Mouse (Mus musculus): Measurements from ENCODE around the gene H60c. TPM values are rescaled to one million over a fixed set of nuclear protein-coding genes. Genes with fewer than 3 reads are reported as not detected.
"Not testable (repeated sequence)": the region's sequence is repeated elsewhere in the genome, so short reads cannot be mapped to it uniquely, and the experiment has no call there.

The H60c gene
- not detected in 2 replicates for total RNA-seq (2015)
- not detected in 2 replicates for total RNA-seq (2017)

DNA sequence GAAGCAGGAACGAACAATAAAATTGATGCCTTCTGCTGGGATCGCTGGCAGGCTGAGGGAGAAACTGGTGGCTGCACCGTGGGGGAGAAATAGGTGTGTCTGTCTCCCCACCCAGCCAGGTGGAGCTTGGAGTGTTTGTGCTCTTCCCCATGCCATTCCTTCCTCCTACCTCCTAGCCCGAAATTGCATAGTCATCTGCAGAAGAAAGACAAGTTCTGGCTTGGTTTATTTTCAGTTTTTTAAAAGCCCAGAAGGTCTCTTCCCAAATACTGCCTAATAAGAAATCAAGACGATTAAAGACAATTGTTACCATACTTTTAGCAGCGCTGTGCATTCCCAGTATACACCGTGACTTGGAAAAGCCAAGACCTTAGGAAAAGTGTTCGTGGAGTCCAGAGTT is at the start of gene H60c:
Gene H60c, minus strand, starts transcription at position 101 of the 400 bp plus-strand sequence.
- ATAC-seq (ENCODE audit: poor library complexity, severe bottlenecking) = no peak

DNA sequence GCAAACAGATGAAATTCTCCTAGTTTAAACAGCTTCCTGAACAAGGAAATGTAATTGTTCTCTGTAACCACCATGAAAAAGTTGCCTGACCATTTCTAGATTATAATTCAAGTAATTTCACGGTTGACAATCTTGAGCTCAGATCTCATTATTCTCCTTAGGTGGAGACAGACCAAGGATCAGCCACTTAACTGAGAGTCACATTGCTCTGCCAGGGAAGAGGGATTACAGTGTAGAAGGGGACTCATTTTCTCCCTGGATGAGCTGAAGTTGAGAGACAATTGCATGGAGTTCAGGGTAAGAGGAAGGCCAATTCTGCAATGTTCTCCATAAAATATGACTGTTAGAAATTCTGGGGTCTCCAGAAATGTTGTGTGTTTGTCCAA is 41.2 kb upstream of the H60c start:
- no peak for ATAC-seq (ENCODE audit: poor library complexity, severe bottlenecking)

DNA sequence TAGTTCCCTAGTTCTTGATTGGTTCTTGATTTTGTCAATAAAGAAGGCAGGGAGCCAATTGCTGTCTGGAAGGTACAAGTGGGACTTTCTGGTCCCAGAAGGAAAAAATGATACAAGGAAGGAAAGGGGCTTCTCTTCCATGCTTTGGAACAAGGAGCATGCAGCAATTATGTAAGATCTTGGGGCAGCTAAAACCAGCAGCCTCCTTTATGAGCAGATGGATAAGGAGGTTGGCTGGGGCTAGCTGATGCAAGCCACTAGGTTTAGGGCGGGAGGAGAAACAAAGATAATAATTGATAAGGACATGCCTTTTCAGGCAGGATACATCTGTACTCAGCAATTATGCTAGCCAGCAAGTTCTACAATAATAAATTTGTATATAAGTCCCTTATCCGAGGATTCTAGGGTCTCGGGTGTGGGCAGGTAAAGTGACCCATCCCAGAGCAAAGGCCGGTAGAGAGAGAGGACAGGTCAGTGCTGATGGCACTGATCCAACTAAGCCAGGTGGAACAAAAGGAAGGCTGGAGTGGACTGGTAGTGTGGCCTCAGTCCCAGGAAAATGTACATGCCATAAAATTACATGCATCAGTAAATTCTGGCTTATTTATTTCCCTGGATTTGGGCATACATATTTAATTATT is 40.7 kb upstream of the H60c start:
- ATAC-seq (ENCODE audit: poor library complexity, severe bottlenecking) = no peak

DNA sequence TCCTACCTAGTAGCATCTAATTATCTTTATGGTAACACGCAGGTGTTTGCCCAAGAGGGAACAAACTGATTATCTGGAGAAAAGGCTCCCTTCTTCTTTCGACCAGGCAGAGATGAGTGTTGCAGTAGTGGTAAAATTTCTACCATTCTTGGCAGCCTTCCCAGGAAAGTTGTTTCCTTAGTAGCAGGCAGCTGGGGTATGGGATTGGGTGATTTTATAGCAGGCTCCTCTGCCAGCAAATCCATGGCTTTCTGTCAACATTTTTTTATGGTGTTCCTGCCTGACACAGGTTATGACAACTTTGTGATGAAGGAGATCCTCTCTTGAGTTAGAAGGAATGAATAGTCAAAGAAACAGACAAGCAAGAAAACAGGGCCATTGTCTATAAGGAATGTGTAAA is 40.2 kb upstream of the H60c start:
- no peak for ATAC-seq (ENCODE audit: poor library complexity, severe bottlenecking)

DNA sequence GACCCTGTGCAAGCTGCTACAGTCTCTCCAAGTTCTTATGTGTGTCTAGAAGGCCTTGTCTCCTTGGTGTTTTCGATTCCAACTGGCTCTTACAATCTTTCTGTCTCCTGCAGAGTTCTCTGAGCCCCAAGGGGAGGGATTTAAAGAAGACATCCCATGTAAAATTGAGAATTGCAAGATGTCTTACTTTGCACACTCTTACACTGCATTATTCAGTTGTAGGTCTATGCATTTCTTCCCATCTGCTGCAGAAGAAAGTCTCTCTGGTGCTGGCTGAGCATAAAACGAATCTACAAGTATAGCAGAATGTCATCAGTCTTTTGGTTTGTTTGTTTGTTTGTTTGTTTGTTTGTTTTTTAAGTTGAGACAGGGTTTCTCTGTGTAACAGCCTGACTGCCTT is 26.4 kb upstream of the H60c start:
- ATAC-seq (ENCODE audit: poor library complexity, severe bottlenecking) = no peak

DNA sequence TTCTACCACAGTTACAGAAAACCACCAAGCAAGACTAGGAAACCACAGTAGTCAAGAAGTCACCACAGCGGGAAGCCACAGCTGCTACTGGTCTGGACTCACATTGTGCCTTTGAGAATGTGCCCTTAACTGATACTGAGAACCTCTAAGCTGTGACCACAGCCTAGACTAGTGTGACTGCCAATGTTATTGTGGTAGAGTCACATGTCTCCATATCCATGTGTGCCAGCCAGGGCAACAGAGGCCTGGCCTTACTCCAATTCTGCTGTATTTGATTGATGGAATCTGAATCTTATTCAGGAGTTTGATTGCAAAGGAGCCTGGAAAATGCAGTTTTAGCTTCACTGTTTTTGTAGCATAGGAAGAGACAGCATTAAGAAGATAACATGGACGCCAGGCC is 13.5 kb upstream of the H60c start:
- peak; percentile 69 for ATAC-seq (ENCODE audit: poor library complexity, severe bottlenecking)

DNA sequence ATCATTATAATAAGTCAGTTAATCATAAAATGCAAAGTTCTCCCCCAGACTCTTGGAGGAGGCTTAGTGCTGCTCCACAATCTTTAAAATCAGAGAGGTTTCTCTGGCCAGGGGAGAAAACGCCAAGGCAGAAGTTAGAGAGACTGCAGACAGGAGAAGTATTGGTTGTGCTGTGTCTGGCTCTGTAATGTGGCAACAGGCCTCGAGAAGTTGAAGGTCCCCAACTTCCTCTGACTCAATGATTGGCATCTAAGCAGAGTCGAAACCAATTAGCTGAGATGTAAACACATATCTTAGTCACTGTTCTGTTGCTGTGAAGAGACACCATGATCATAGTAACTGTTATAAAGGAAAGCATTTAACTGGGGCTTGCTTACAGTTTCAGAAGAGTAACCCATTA is 6.5 kb upstream of the H60c start:
- peak; percentile 90 for ATAC-seq (ENCODE audit: poor library complexity, severe bottlenecking)

DNA sequence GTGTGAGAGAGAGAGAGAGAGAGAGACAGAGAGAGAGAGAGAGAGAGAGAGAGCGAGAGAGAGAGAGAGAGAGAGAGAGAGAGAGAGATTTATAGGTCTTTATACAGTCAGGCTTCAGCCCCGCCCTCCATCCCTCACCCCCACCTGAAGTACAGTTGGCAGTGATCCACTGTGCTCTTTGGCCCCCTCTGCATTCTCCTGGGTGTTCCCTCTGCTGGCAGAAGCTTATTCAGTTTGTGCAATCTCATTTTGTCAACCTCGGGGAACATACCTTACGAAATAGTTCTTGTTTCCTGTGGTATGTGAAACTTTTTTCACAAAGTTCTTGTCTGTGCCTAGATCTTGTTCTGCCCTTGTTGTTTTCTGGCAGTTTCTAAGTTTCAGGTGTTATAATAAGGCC is 3.5 kb upstream of the H60c start:
- peak; percentile 73 for ATAC-seq (ENCODE audit: poor library complexity, severe bottlenecking)

DNA sequence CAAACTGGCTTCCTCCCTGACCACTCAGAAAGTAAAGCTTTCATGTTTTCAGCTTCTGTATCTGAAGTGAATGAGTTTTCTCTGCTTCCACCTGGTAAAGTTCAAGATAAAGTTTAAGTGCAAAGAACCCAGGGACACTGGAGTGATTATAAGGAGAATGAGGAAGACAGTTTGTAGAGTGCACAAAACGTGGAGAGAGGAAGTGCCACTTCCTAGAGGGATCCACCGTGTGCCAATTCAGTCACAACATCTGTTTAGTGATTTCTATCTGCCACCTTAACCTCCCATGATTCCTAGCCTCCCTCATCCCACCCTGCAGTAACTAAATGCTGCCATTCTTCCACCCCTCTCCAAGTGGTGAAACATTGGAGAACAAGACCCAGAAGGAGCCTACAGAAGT is 842 bp downstream of the H60c start:
- ATAC-seq (ENCODE audit: poor library complexity, severe bottlenecking) = peak; percentile 34; the same call in 1 of the 2 replicates

DNA sequence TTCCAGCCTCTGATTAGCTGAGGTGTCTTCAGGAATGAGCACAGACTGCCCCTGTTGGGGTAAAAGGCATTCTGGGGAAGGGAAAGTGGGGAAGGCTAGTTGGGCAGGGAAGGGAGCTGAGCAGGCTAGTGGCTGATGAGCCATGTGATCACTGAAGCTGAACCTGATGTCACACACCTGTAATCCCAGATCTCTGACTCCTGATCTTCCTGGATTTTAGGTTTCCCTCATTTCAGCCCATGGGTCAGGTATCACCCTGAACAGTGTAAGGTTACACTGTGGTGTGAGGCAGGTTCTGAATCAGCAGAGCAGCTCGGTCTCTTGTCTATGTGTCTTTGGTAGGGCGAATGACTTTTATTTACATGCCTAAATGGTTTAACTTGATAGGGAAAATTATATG is 4.8 kb downstream of the H60c start:
- no peak for ATAC-seq (ENCODE audit: poor library complexity, severe bottlenecking)

DNA sequence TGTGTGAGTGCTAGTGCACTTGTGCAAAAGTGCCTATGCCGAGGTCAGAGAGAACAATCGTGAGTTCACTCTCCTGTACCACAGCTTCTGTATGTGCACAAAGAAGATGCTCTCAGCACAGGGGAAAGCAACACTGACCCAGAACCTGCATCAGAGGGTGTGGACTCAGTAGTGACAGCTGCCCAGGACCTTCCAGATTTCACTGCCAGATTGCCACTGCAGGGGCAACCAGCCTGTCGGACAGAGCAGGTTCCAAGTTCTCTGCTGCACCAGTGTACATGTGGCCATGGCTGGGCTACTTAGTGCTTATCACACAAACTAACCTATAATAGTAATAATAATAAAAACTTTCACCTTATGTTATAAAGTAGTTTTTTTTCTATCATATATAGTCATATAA is 10.2 kb downstream of the H60c start:
- no peak; the same call in 1 of the 2 replicates for ATAC-seq (ENCODE audit: poor library complexity, severe bottlenecking)

DNA sequence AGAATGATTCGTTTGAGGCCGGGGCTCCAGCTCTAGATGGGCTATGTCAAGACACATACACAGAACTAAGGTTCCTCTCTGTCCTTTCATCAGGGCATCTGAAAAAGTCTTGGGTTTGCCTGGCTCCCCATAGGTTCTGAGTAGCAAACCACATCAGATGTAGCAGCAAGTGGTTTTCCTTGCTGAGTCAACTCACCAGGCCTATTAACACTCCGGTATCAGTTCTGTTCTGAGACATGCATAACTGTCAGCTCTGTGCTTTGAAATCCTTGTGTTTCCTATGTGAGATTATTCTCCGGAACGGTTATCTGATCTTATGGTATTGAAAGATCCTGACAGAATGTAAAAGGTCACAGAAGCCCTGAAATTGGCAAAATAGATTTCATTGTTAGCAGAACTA is 29.1 kb downstream of the H60c start:
- ATAC-seq (ENCODE audit: poor library complexity, severe bottlenecking) = not testable (repeated sequence)

DNA sequence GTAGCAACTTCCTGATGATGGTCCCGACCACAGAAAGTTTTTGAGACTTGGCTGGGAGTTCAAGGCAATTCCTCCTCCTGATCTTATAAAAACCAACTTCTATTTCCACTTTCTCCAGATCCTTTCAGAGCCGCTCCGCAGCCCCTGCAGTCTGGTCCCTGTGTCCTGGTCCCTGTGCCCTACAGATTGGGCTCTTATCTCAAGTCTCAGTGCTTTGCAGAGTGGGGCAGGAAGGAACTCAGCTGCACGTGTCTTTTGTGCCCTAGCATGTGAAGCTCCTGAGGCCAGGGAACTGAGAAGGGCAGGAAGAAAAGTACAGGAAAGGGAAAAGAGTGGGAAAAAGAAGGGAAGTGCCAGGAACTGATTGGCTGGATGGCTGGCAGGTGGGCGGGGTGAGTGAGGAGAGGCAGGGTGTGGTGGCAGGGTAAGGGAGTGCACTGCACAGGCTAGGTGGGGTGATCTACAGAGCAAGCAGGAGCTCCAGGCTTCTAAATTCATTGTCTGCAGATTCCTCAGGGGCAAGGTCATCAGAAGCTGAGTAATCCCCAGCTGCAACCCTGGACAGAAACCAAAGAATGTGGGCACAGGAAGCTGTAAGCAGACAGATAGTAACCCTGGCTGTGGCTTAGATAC is 30.8 kb downstream of the H60c start:
- peak; percentile 30; the same call in 1 of the 2 replicates for ATAC-seq (ENCODE audit: poor library complexity, severe bottlenecking)

DNA sequence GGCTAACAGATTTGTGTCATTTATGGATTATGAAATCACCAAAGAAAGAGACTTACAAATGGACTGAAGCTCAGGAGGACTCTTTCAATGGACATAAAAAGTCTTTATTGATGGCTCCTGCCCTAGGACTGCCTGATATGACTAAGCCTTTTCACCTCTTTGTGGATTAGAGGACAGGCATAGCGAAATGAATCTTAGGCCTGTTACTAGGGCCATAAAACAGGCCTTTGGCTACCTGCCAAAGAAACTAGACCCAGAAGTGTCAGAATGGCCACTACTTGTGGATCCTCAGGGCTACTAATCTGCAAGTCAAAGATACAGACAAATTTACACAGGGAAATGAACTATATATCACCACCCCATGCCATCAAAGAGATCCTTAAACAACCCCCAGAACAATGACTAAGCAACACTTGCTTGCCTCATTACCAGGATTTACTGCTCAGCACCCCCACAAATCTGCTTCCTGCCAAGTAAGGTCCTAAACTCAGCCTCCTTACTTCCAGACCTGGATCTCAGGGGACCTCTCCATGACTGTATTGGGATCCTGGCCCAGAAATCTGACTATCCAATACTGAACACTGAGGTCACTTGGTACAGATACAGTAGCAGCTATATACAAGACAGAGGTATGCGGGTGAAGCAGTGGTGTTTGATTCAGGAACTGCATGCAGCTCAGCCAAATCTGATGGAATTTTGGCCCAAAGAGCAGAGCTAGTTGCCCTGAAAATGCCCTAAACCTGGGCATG is 39.0 kb downstream of the H60c start:
- ATAC-seq (ENCODE audit: poor library complexity, severe bottlenecking) = no peak

Other genes with a start within 250 kb of the H60c start
- 0.13 TPM in 1 of 2 replicates, not detected in the other for gene Ppp1r14c, start 98.3 kb upstream of the H60c start, total RNA-seq (2015)
- gene Ppp1r14c, start 98.3 kb upstream of the H60c start, total RNA-seq (2017) = not detected in 2 replicates